Mouse (Mus musculus) layer of hippocampus, adult 8-10 months (tissue): ENCODE measurements around the gene AF067063. TPM values are rescaled to one million over a fixed set of nuclear protein-coding genes. Genes with fewer than 3 reads are reported as not detected.

ENCODE experiments used
- total RNA-seq, 4 experiments: library from RNA; stranded (reverse); gene quantifications; 2 replicates each; pipeline ENCODE4 v1.2.4; 2022

The AF067063 gene
- total RNA-seq, 4 experiments from 2014 or later: not detected

Other genes starting within 250 kb of the AF067063 start
- gene Ccl28, start 206.4 kb downstream of the AF067063 start, total RNA-seq: 1 to 10 TPM; 1.3 to 2.2 (median 1.7) TPM
- gene Hmgcs1, start 139.8 kb downstream of the AF067063 start, total RNA-seq: 100 to 1,000 TPM; 196 to 290 (median 240) TPM
- gene Nim1k, start 74.3 kb downstream of the AF067063 start, total RNA-seq: 10 to 100 TPM; 14.4 to 15.1 (median 14.7) TPM
- 10 to 100 TPM; 39.9 to 44.0 (median 41.3) TPM for gene Zfp131, start 39.3 kb downstream of the AF067063 start, total RNA-seq
- not detected for gene D13Ertd608e, start 5.8 kb upstream of the AF067063 start, total RNA-seq
- gene Tcstv1, start 64.6 kb upstream of the AF067063 start, total RNA-seq: not detected
- gene Gm21761, start 99.1 kb upstream of the AF067063 start, total RNA-seq: not detected
- not detected for gene B020031M17Rik, start 120.6 kb upstream of the AF067063 start, total RNA-seq
- not detected for gene Gm36079, start 196.8 kb upstream of the AF067063 start, total RNA-seq
- not detected for gene Gm21188, start 222.0 kb upstream of the AF067063 start, total RNA-seq